Mouse (Mus musculus): Measurements from ENCODE around the gene Mrpl19. TPM values are rescaled to one million over a fixed set of nuclear protein-coding genes. Genes with fewer than 3 reads are reported as not detected.

Mrpl19 gene
- polyA plus RNA-seq, 1 experiment from 2014 or later: 18.1 TPM

DNA sequence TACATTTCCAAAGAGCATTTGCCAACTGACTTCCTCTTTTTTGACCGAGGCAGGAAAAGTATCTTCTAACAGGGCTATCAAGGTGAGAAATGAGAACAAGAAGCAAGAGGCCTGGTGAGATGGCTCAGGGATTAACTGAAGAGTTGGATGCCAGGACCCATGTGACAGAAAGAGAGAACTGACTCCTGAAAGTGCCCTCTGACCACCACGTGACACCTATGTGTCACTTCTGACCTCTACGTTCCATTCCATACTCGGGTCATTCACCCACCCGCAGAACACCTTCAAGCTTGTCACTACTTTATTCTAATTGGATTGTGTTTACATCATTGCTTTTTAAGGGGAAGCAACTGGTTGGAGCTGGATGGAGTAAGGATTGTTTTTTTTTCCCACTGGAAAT lies 20.8 kb upstream of the Mrpl19 start:
- ATAC-seq: peak; percentile 19; the same call in 1 of the 2 replicates
- Histone ChIP-seq H3K4me2 (replicated peaks; ENCODE audit: low read depth) (no peak overlapping the region), H3K9ac (ENCODE audit: low read depth, low read length) (no peak overlapping the region), H3K9me3 (ENCODE audit: control insufficient read depth) (no peaks in the 10 kb centered on the region), H3K4me1 (replicated peaks; ENCODE audit: control insufficient read depth, insufficient read depth, low read length) (no peaks in the 10 kb centered on the region), H3K27ac (ENCODE audit: low read depth, low read length) (no peak overlapping the region), H3K27me3 (replicated peaks; ENCODE audit: control insufficient read depth, insufficient read depth, low read length) (no peaks in the 10 kb centered on the region), H3K36me3 (ENCODE audit: control insufficient read depth, insufficient read depth) (no peaks in the 10 kb centered on the region), H3K4me3 (ENCODE audit: low read depth, low read length) (no peak overlapping the region)
- WGBS: 39% methylated on average over 5 of the region's 5 CpGs
- no peak for TF ChIP-seq CTCF (IDR thresholded peaks at IDR 0.05; ENCODE audit: low read depth)

DNA sequence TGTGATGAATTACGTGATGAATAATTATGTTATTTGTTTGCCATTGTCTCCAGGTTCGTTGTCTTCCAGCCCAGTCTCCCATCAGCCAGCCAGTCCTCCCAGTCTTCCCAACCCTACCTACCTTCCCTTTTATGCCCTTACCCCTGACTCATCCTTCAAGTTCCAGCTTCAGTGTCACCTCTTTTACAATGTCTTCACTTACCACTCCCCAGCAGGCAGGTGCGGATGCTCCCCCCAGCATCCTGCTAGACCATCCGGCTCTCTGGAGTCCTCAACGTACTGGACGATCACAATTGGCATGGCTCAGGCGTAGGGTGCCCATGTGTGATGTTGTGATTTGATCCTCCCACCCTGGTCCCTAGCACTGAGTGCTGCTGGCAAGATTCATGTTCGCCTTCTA lies 20.4 kb upstream of the Mrpl19 start:
- Histone ChIP-seq H3K27ac (ENCODE audit: low read depth, low read length) (no peak overlapping the region), H3K9ac (ENCODE audit: low read depth, low read length) (no peak overlapping the region), H3K36me3 (ENCODE audit: control insufficient read depth, insufficient read depth) (no peaks in the 10 kb centered on the region), H3K9me3 (ENCODE audit: control insufficient read depth) (no peaks in the 10 kb centered on the region), H3K4me1 (replicated peaks; ENCODE audit: control insufficient read depth, insufficient read depth, low read length) (no peaks in the 10 kb centered on the region), H3K27me3 (replicated peaks; ENCODE audit: control insufficient read depth, insufficient read depth, low read length) (no peaks in the 10 kb centered on the region), H3K4me3 (ENCODE audit: low read depth, low read length) (no peak overlapping the region), H3K4me2 (replicated peaks; ENCODE audit: low read depth) (no peak overlapping the region)
- 88% methylated on average over 8 of the region's 8 CpGs for WGBS
- no peak for TF ChIP-seq CTCF (IDR thresholded peaks at IDR 0.05; ENCODE audit: low read depth)
- no peak for ATAC-seq

DNA sequence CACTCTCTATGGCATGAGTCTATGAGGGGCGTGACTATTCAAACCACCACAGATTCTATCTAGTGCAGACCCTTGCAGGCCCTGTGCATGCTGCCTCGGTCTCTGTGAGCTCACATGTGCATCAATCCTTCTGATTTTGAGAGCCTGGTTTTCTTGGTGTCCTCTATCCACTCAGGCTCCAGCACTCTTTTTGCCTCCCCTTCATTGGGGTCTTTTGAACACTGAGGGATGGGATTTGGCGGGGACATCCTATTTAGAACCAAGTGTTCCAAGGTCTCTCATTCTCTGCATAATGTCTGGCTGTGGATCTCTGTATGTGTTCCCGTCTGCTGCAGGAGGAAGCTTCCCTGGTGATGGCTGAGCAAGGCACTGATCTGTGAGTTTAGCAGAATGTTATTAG lies 13.5 kb upstream of the Mrpl19 start:
- no peak for TF ChIP-seq CTCF (IDR thresholded peaks at IDR 0.05; ENCODE audit: low read depth)
- 88% methylated on average over 4 of the region's 4 CpGs for WGBS
- ATAC-seq: no peak
- H3K9ac ChIP-seq (ENCODE audit: low read depth, low read length): no peak overlapping the region
- H3K4me2 ChIP-seq (replicated peaks; ENCODE audit: low read depth): no peak overlapping the region
- no peaks in the 10 kb centered on the region for H3K36me3 ChIP-seq (ENCODE audit: control insufficient read depth, insufficient read depth)
- H3K4me3 ChIP-seq (ENCODE audit: low read depth, low read length): no peak overlapping the region
- H3K27me3 ChIP-seq (replicated peaks; ENCODE audit: control insufficient read depth, insufficient read depth, low read length): no peaks in the 10 kb centered on the region
- H3K4me1 ChIP-seq (replicated peaks; ENCODE audit: control insufficient read depth, insufficient read depth, low read length): no peaks in the 10 kb centered on the region
- H3K9me3 ChIP-seq (ENCODE audit: control insufficient read depth): no peaks in the 10 kb centered on the region
- H3K27ac ChIP-seq (ENCODE audit: low read depth, low read length): no peak overlapping the region

DNA sequence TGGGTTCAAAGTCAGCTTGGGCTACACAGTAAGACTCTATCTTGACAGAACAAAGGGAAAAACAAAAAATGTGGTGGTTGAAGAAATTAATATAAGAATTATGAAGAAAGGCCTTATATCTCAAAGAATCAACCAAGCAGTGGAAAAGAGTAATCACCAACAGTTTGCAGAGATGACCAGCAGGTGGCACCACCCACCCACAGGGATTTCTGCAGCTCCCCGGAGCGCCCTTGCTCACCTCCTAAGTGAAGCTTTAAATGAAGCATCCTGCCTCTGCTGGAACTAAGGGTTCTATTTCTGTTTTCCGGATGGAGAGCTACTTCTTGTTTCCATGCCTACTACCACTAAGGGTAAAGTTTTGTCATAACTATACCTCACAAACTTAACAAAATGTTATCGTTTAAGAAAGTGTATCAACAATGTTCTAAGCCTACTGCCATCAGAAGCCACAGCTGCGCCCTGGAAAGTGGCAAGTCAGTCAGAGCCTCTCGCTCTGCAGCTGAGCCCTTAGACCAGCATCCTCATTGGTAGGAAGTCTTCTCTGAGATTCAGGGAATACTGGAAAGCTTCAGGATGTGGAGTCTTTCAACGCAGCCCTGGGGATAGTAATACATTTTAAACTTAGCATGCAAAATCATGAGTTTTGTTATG lies 10.3 kb upstream of the Mrpl19 start:
- no peaks in the 10 kb centered on the region for H3K9me3 ChIP-seq (ENCODE audit: control insufficient read depth)
- no peak overlapping the region for H3K27ac ChIP-seq (ENCODE audit: low read depth, low read length)
- H3K4me3 ChIP-seq (ENCODE audit: low read depth, low read length): no peak overlapping the region
- no peaks in the 10 kb centered on the region for H3K27me3 ChIP-seq (replicated peaks; ENCODE audit: control insufficient read depth, insufficient read depth, low read length)
- no peaks in the 10 kb centered on the region for H3K4me1 ChIP-seq (replicated peaks; ENCODE audit: control insufficient read depth, insufficient read depth, low read length)
- 33% methylated on average over 7 of the region's 7 CpGs for WGBS
- H3K4me2 ChIP-seq (replicated peaks; ENCODE audit: low read depth): no peak overlapping the region
- no peak overlapping the region for H3K9ac ChIP-seq (ENCODE audit: low read depth, low read length)
- TF ChIP-seq CTCF (IDR thresholded peaks at IDR 0.05; ENCODE audit: low read depth): peak; percentile 95
- ATAC-seq: no peak
- H3K36me3 ChIP-seq (ENCODE audit: control insufficient read depth, insufficient read depth): no peaks in the 10 kb centered on the region

DNA sequence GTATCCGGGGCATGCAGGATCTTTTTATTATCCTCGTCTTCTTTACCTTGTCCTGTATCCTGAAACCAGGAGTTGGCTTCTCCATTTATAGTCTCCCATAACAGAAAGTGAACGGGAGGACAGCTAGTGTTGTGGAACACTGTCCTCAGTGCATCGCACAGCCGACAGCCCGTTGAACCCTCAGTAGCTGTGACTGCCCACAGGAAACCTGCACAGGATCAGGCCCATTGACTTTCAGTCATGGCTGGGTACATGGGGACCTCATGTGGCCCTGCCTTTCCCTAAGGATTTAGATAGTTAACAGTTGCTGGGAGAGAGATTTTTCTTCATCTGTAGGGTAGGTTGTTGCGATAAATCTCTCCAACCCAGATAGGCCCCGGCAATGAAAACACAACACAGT lies 6.8 kb upstream of the Mrpl19 start:
- Histone ChIP-seq H3K4me2 (replicated peaks; ENCODE audit: low read depth) (no peak overlapping the region), H3K4me3 (ENCODE audit: low read depth, low read length) (no peak overlapping the region), H3K27ac (ENCODE audit: low read depth, low read length) (no peak overlapping the region), H3K27me3 (replicated peaks; ENCODE audit: control insufficient read depth, insufficient read depth, low read length) (no peaks in the 10 kb centered on the region), H3K36me3 (ENCODE audit: control insufficient read depth, insufficient read depth) (no peaks in the 10 kb centered on the region), H3K9ac (ENCODE audit: low read depth, low read length) (no peak overlapping the region), H3K4me1 (replicated peaks; ENCODE audit: control insufficient read depth, insufficient read depth, low read length) (no peaks in the 10 kb centered on the region), H3K9me3 (ENCODE audit: control insufficient read depth) (no peaks in the 10 kb centered on the region)
- 86% methylated on average over 8 of the region's 8 CpGs for WGBS
- ATAC-seq: no peak
- TF ChIP-seq CTCF (IDR thresholded peaks at IDR 0.05; ENCODE audit: low read depth): no peak

DNA sequence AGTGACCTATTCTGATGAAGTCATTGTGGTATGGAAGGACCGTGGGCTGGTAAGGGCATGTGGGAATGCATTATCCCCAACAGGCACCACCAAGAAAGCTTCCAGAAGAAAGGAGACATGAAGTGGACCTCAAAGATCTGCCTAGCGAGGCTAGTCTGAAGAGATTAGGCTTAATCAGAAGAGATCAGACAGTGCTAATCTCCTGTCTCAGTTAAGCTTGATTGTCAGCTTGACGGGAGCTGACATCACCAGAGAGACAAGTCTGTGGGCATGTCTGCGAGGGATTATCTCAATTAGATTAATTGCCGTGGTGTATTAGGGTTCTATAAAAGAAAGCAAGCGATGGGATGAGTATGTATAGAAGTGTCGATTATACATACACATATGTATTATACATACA lies 5.4 kb upstream of the Mrpl19 start:
- WGBS: 81% methylated on average over 7 of the region's 7 CpGs

More for the DNA sequence above, 5.4 kb upstream of the Mrpl19 start:
- no peak overlapping the region for H3K9ac ChIP-seq (ENCODE audit: low read depth, low read length)
- no peak for ATAC-seq
- H3K27ac ChIP-seq (ENCODE audit: low read depth, low read length): no peak overlapping the region
- H3K36me3 ChIP-seq (ENCODE audit: control insufficient read depth, insufficient read depth): no peaks in the 10 kb centered on the region
- H3K27me3 ChIP-seq (replicated peaks; ENCODE audit: control insufficient read depth, insufficient read depth, low read length): no peaks in the 10 kb centered on the region
- no peak overlapping the region for H3K4me3 ChIP-seq (ENCODE audit: low read depth, low read length)
- H3K9me3 ChIP-seq (ENCODE audit: control insufficient read depth): no peaks in the 10 kb centered on the region
- H3K4me2 ChIP-seq (replicated peaks; ENCODE audit: low read depth): no peak overlapping the region
- H3K4me1 ChIP-seq (replicated peaks; ENCODE audit: control insufficient read depth, insufficient read depth, low read length): no peaks in the 10 kb centered on the region
- TF ChIP-seq CTCF (IDR thresholded peaks at IDR 0.05; ENCODE audit: low read depth): no peak

Data from intestine, postnatal 0 days (tissue).